Mouse (Mus musculus) lung, adult 2 months (tissue): ENCODE measurements around the gene Arf6. TPM values are rescaled to one million over a fixed set of nuclear protein-coding genes. Genes with fewer than 3 reads are reported as not detected.
"Not testable (repeated sequence)": the region's sequence is repeated elsewhere in the genome, so short reads cannot be mapped to it uniquely, and the experiment has no call there.

Experiments used
- DNase-seq: peaks from one replicate; pipeline ENCODE4 v3.0.0; 2022
- H3K4me1 ChIP-seq: fragments of 200-500 bp; 2 replicates; pipeline ENCODE4 v1.6.1; 2011; ENCODE audit warnings: low read length; ENCODE audit not compliant: control insufficient read depth, insufficient read depth
- H3K4me3 ChIP-seq: fragments of 200-500 bp; replicated peaks from 2 replicates; pipeline ENCODE3; 2011; ENCODE audit warnings: low read depth, mild to moderate bottlenecking, control low read depth, low read length; ENCODE audit errors: extremely low read depth
- CTCF ChIP-seq: fragments of 200-500 bp; IDR thresholded peaks from 2 replicates; pipeline ENCODE4 v1.5.1; 2011; ENCODE audit warnings: mild to moderate bottlenecking, low read length, control low read depth; ENCODE audit not compliant: insufficient read depth
- POLR2A ChIP-seq: fragments of 200-500 bp; IDR thresholded peaks from 2 replicates; pipeline ENCODE4 v1.6.1; 2011; ENCODE audit warnings: low read depth, mild to moderate bottlenecking, control low read depth, low read length, borderline replicate concordance; ENCODE audit errors: extremely low read depth
- WGBS: fragments of 180-500 bp; shearing (Covaris S2); methylation state at CpG from one replicate; pipeline ENCODE4 v1.1.7; 2018; 5-methylcytosine and 5-hydroxymethylcytosine counted together
- polyA plus RNA-seq: library from polyadenylated mRNA; depleted of rRNA; stranded (reverse); fragments of >200 nt; gene quantifications from 2 replicates; pipeline ENCODE4 v1.2.3, GENCODE M21; 2012

Arf6 gene
- polyA plus RNA-seq, 1 experiment, result 164 TPM

GRCm38 (mm10) chr12:69360997-69361899 is 10.7 kb upstream of the Arf6 start:
- H3K4me1 ChIP-seq, result not testable (repeated sequence)
- DNase-seq, result peak; percentile 100
- H3K4me3 ChIP-seq, result peak overlapping the region; percentile 95
- TF ChIP-seq POLR2A, result peak; percentile 60; the same call in 1 of the 2 replicates
- under 1% methylated on average over 43 of the region's 50 CpGs for WGBS

- H3K4me3 ChIP-seq, result peak overlapping the region; percentile 95
- WGBS, result 5% methylated on average over 10 of the region's 10 CpGs
- H3K4me1 ChIP-seq, result no peaks in the 10 kb centered on the region; the same call in 1 of the 2 replicates
- DNase-seq, result no peak
- TF ChIP-seq CTCF (no peak), POLR2A (no peak)
Measured at GRCm38 (mm10) chr12:69361919-69362318, 10.0 kb upstream of the Arf6 start.

- 61% methylated on average over 4 of the region's 4 CpGs for WGBS
- Histone ChIP-seq H3K4me3 (no peak overlapping the region), H3K4me1 (no peaks in the 10 kb centered on the region; the same call in 1 of the 2 replicates)
- no peak for DNase-seq
- TF ChIP-seq CTCF (no peak), POLR2A (no peak)
Measured at GRCm38 (mm10) chr12:69362388-69362787, 9.6 kb upstream of the Arf6 start.

GRCm38 (mm10) chr12:69363110-69363509 is 8.8 kb upstream of the Arf6 start:
- DNase-seq, H3K4me3 ChIP-seq, H3K4me1 ChIP-seq: not testable (repeated sequence)
- WGBS, result 97% methylated on average over 7 of the region's 7 CpGs

- H3K4me3 ChIP-seq, result peak overlapping the region; percentile 52
- DNase-seq, result peak; percentile 84
- H3K4me1 ChIP-seq, result no peaks in the 10 kb centered on the region; the same call in 1 of the 2 replicates
- 3% methylated on average over 32 of the region's 32 CpGs for WGBS
- no peak for TF ChIP-seq CTCF
- TF ChIP-seq POLR2A, result peak; percentile 96; the same call in 1 of the 2 replicates
Measured at GRCm38 (mm10) chr12:69363899-69364762, 7.8 kb upstream of the Arf6 start.

- no peak for DNase-seq
- Histone ChIP-seq H3K4me1 (no peaks in the 10 kb centered on the region; the same call in 1 of the 2 replicates), H3K4me3 (no peak overlapping the region)
- WGBS, result 76% methylated on average over 7 of the region's 7 CpGs
- no peak for TF ChIP-seq POLR2A
- TF ChIP-seq CTCF, result no peak
Measured at GRCm38 (mm10) chr12:69365757-69366156, 6.2 kb upstream of the Arf6 start.

GRCm38 (mm10) chr12:69366424-69366823 is 5.5 kb upstream of the Arf6 start:
- TF ChIP-seq CTCF (no peak), POLR2A (no peak)
- no peak for DNase-seq
- Histone ChIP-seq H3K4me3 (no peak overlapping the region), H3K4me1 (no peaks in the 10 kb centered on the region; the same call in 1 of the 2 replicates)

- no peak for TF ChIP-seq POLR2A
- no peak for TF ChIP-seq CTCF
- DNase-seq, result no peak
- WGBS, result 43% methylated on average over 2 of the region's 2 CpGs
- Histone ChIP-seq H3K4me1 (no peaks in the 10 kb centered on the region; the same call in 1 of the 2 replicates), H3K4me3 (no peak overlapping the region)
Measured at GRCm38 (mm10) chr12:69367557-69367956, 4.4 kb upstream of the Arf6 start.

- TF ChIP-seq POLR2A (no peak), CTCF (no peak)
- DNase-seq, result no peak
- Histone ChIP-seq H3K4me1 (peaks cover 3% of the 10 kb centered on the region), H3K4me3 (peak overlapping the region; percentile 74)
- 12% methylated on average over 7 of the region's 7 CpGs for WGBS
Measured at GRCm38 (mm10) chr12:69370936-69371335, 1.0 kb upstream of the Arf6 start.
